Mouse (Mus musculus): Measurements from ENCODE around the gene Zmynd8.
A peak's percentile ranks its signal among the peaks of the same experiment; 100 is the strongest.
"Not testable (repeated sequence)": the region's sequence is repeated elsewhere in the genome, so short reads cannot be mapped to it uniquely, and the experiment has no call there.

Zmynd8 gene

GRCm38 (mm10) chr2:165808179-165808975 lies 90.4 kb downstream of the Zmynd8 start:
- no peak for DNase-seq (ENCODE audit: low spot score in 2 of 2)

GRCm38 (mm10) chr2:165800174-165800573 lies 98.6 kb downstream of the Zmynd8 start:
- DNase-seq (ENCODE audit: low spot score in 2 of 2), result not testable (repeated sequence)

- DNase-seq (ENCODE audit: low spot score in 2 of 2), result no peak
Observed at GRCm38 (mm10) chr2:165797876-165798275, 100.9 kb downstream of the Zmynd8 start.

- DNase-seq (ENCODE audit: low spot score in 2 of 2), result no peak
Observed at GRCm38 (mm10) chr2:165793283-165793638, 105.6 kb downstream of the Zmynd8 start.

GRCm38 (mm10) chr2:165792431-165793282 lies 106.2 kb downstream of the Zmynd8 start:
- no peak for DNase-seq (ENCODE audit: low spot score in 2 of 2)

GRCm38 (mm10) chr2:165791657-165792056 lies 107.2 kb downstream of the Zmynd8 start:
- no peak for DNase-seq (ENCODE audit: low spot score in 2 of 2)

- DNase-seq (ENCODE audit: low spot score in 2 of 2), result no peak
Observed at GRCm38 (mm10) chr2:165791026-165791425, 107.8 kb downstream of the Zmynd8 start.

- no peak for DNase-seq (ENCODE audit: low spot score in 2 of 2)
Observed at GRCm38 (mm10) chr2:165789667-165790066, 109.1 kb downstream of the Zmynd8 start.

- no peak for DNase-seq (ENCODE audit: low spot score in 2 of 2)
Observed at GRCm38 (mm10) chr2:165788796-165789195, 110.0 kb downstream of the Zmynd8 start.

- DNase-seq (ENCODE audit: low spot score in 2 of 2), result peak; percentile 50 to 59
Observed at GRCm38 (mm10) chr2:165788005-165788404, 110.8 kb downstream of the Zmynd8 start.

GRCm38 (mm10) chr2:165786467-165786866 lies 112.3 kb downstream of the Zmynd8 start:
- DNase-seq (ENCODE audit: low spot score in 2 of 2), result no peak

- DNase-seq (ENCODE audit: low spot score in 2 of 2), result no peak
Observed at GRCm38 (mm10) chr2:165785312-165786036, 113.3 kb downstream of the Zmynd8 start.

- DNase-seq (ENCODE audit: low spot score in 2 of 2), result peak; percentile 52 to 72
Observed at GRCm38 (mm10) chr2:165782324-165782723, 116.5 kb downstream of the Zmynd8 start.

GRCm38 (mm10) chr2:165778927-165779326 lies 119.9 kb downstream of the Zmynd8 start:
- DNase-seq (ENCODE audit: low spot score in 2 of 2), result peak; percentile 72 to 78

- no peak for DNase-seq (ENCODE audit: low spot score in 2 of 2)
Observed at GRCm38 (mm10) chr2:165769375-165769948, 129.4 kb downstream of the Zmynd8 start.

GRCm38 (mm10) chr2:165768805-165769358 lies 129.9 kb downstream of the Zmynd8 start:
- DNase-seq (ENCODE audit: low spot score in 2 of 2), result no peak

- DNase-seq (ENCODE audit: low spot score in 2 of 2), result no peak
Observed at GRCm38 (mm10) chr2:165759421-165759985, 139.3 kb downstream of the Zmynd8 start.

GRCm38 (mm10) chr2:165758534-165758933 lies 140.3 kb downstream of the Zmynd8 start:
- no peak for DNase-seq (ENCODE audit: low spot score in 2 of 2)

- no peak for DNase-seq (ENCODE audit: low spot score in 2 of 2)
Observed at GRCm38 (mm10) chr2:165757799-165758198, 141.0 kb downstream of the Zmynd8 start.

- no peak for DNase-seq (ENCODE audit: low spot score in 2 of 2)
Observed at GRCm38 (mm10) chr2:165752704-165753103, 146.1 kb downstream of the Zmynd8 start.

GRCm38 (mm10) chr2:165751068-165751467 lies 147.7 kb downstream of the Zmynd8 start:
- no peak for DNase-seq (ENCODE audit: low spot score in 2 of 2)

All from right cerebral cortex, postnatal 36 days (tissue).